Mouse (Mus musculus): ENCODE measurements around the gene Bdh1.
"Not testable (repeated sequence)": the region's sequence is repeated elsewhere in the genome, so short reads cannot be mapped to it uniquely, and the experiment has no call there.

- TF ChIP-seq CTCF (IDR thresholded peaks at IDR 0.05; ENCODE audit: control insufficient read depth, insufficient read depth, insufficient read length); CEBPB (IDR thresholded peaks at IDR 0.05; ENCODE audit: low read depth): not testable (repeated sequence)
Observed at GRCm38 (mm10) chr16:31470819-31471218, 48.7 kb downstream of the Bdh1 start.

Measured in C2C12 (cell line).